Mouse (Mus musculus) gastrocnemius, postnatal 10 days (tissue): ENCODE results near the gene Ppp1r15a. TPM values are rescaled to one million over a fixed set of nuclear protein-coding genes. Genes with fewer than 3 reads are reported as not detected.
A peak's percentile ranks its signal among the peaks of the same experiment; 100 is the strongest.
"Not testable (repeated sequence)": the region's sequence is repeated elsewhere in the genome, so short reads cannot be mapped to it uniquely, and the experiment has no call there.

Experiments used
- DNase-seq: peaks from one replicate; pipeline ENCODE4 v3.0.0; 2021; ENCODE audit warnings: mixed read lengths
- total RNA-seq, 2 experiments: library from RNA; stranded (reverse); gene quantifications; 2 replicates each; pipeline ENCODE4 v1.2.3; 2021

Ppp1r15a gene
- total RNA-seq, 2 experiments from 2014 or later = 16.3 to 16.9 TPM

DNA sequence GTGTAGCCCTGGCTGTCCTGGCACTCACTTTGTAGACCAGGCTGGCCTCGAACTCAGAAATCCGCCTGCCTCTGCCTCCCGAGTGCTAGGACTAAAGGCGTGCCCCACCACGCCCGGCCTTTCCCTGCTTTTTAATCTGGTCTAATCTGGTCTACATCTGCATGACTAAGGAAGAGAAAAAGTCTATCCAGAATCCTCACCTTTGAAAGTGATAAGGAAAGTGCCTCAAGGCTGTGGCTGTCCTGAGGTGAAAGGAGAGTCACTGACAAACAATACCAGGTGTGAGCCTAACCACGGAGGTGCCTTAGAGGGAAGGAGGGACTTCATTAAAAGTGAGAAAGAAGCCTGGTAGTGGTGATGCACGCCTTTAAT is 25.4 kb upstream of the Ppp1r15a start:
- no peak for DNase-seq

DNA sequence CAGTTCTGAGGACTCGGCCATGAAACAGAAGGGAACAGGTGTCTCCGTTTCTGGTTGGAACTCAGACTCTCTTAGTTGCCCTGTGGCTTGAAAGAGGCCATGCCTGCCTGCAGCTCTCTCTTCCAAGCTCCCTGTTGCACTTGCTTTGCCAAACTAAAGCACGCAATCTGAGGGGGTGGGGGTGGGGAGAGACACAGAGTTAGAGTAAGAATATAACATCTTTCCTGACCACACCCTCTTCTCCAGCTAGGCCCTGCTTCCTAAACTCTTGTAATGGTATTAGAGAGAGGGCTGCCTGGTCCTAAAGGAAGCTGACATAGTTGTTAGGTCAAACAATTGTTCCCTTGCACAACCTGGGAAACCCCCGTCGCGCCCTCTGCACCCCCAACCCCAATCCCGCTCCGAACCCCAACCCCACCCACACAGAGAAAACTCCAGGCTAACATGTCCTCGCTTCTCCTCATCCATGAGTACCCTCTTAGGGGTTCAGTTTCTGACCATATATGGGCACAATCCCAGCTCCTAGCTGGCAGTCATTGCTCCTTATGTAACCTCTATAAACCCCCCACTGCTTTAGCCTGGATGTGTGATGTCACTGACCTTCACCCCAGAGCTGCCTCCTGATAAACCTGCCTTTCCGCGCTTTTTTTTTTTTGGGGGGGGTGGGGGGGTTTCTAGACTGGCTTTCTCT is 24.9 kb upstream of the Ppp1r15a start:
- DNase-seq = no peak

DNA sequence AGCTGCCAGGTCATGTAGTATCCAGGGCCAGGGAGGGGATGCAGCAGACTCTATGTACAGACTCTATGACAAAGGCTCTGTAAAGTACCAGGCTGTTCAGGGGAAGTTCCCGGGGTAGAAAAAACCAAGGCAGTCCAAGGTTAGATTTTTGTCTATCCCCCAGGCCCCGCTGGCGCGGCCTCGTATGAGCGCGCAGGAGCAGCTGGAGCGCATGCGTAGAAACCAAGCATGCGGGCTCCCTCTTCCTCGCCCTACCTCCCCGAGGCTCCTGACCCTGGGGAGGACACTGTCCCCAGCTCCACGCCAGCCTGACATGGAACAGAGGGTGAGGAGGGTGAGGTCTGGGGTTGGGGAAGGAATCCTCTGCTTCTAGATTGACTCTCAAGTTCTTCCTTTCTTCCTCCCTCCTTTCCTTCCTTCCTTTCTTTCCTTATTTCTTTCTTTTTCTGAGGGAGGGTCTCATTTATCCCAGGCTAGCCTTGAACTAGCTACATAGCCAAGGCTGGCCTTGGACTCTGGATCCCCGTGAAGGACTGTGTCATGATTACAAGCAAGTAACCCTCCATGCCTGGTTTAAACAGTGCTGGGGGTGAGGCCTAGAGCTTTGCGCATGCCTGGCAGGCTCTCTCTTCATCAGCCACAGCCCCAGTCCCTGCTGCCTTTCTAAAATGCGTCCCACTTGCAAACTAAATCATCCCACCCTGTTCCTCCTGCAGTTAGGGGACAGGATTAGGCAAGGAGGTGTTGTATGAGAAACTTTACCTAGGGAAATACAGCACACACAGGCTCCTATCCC is 23.8 kb upstream of the Ppp1r15a start:
- DNase-seq = no peak

DNA sequence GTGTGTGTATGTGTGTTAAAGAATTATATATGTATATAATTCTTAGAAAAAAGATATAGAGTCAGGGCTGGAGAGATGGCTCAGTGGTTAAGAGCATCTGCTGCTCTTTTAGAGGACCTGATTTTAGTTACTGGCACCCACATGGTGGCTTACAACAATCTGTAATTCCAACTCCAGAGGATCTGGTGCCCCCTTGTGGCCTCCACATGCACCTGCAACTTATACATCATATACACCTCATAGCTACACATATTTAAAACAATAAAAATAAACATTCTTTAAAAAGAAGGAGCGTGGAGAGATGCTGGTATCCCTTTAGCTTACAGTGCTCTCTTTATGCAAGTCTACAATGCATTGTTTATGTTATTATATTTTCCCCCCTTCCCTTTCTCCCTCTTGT is 18.5 kb upstream of the Ppp1r15a start:
- DNase-seq = no peak

DNA sequence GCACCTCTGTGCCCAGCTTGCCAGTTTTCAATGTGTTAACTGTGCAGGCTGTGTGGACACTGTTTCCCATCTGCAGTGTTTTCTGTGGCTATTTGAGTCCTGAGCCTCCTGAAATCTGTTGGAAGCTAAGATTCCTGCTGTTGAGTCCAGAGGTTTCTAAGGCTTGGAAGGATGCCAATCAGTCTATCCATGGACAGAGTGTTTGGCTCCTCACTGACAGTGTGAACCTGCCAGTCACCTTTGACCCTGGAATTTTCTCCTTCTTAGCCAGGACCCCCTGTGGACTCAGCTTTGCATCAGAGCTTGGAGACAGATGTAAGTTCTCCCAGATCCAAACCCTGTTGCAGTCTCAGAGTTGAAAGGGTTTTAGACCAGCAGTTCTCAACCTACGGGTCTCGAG is 14.1 kb upstream of the Ppp1r15a start:
- DNase-seq = no peak

DNA sequence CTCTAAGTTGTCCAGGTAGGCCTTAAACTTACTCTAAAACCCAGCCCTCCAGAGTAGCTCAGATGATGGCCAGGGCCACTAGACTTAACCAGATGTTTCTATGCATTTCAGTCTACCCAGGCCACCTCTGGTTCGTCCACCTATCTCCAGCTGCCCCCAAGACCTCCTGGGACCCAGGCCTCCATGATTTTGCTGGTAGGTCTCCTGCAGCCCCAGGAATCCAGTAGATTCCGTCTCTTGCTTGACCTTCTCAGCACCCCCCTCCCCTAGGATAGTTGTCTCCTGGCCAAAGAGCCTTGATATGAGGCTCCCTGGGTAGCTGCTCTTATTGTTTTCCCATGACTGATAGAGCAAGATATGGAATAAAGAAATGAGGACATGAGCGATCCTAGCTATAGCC is 13.0 kb upstream of the Ppp1r15a start:
- no peak for DNase-seq

DNA sequence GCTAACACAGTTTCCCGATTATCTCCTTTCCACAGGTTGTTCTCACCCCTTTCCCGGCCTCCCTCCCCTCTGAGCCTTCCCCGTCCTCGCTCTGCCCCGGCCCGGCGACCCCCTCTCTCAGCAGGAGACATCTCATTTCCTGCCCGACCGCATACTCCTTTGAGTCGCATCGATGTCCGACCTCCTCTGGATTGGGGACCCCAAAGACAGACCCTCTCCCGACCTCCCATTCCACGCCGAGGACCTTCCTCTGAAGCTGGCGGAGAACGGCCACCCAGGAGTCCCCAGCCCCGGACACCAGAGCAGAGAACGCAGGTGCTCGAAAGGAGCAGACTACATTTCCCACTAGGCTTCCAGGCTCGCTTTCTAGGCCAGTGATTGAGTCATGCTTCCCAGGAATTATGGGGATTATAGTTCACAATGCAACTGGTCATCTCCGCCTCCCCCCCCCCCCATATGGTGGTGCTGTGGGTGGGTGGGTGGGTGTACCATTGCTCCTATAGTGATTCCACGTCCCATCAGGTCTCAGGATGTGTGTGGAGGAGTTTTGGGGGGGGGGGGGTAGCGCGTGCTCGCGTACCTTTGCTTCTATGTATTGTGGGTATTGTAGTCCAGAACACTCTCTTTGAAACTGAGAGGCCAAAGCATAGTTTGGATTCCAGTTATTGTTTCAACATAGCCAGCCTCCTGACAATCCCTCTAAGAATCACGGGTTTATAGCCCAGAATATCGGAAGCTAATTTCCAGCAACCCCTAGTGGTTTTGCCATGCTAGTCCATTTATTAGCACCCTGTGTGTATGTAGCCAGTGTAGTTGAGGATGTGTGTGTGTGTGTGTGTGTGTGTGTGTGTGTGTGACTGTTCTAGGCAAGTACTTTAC is 12.3 kb upstream of the Ppp1r15a start:
- no peak for DNase-seq

DNA sequence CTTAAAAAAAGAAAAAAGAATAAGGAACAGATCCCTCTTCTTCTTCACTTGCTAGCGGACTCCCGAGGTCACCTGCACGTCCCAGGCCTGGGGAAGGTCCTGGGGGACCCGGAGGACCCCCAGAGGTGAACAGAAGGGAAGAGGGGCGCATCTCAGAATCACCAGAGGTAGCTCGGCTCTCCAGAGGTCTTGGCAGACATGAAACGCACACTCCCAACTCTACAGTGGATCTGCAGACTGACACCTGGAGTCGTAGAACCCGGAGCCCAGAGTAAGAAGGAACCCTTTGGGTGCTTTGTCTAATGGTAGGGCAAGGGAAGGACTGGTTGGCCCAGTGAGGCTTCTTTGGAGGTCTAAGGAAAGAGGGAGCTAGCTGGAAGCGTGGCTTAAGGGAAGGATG is 11.5 kb upstream of the Ppp1r15a start:
- DNase-seq = no peak

DNA sequence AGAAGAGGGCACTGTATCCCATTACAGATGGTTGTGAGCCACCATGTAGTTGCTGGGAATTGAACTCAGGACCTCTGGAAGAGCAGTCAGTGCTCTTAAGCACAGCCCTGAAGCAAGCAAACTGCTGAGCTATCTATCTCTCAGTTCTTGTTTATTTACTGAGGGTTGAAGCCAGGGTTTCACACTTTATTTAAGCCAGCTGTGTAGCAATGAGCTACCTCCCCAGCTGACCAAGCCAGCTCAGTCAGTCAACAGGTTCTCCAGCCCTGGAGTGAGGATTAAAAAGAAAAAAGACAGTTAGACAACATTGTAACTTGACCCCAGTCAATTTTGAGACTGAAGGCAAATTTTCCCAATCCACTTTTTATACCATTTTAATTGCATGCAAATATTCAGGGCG is 9.6 kb upstream of the Ppp1r15a start:
- no peak for DNase-seq

DNA sequence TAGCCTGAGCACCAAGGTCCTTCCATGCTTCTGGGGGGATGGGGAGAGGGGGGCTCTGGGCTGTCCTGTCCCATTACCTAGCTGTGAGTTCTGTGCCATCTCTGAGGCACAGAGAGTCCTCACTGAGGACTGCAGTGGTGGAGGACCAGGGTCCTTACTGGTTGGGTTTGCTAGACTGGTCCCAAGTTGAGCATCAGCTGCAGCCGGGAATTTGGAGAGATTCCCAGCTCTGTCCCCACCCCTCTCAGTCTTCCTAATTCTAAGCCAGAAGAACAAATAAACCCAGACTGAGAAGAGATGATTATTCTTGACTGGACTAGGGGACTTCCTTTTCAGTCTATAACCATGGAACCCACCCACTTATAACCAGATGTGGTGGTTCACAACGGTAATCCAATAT is 4.6 kb upstream of the Ppp1r15a start:
- peak; percentile 51 for DNase-seq

DNA sequence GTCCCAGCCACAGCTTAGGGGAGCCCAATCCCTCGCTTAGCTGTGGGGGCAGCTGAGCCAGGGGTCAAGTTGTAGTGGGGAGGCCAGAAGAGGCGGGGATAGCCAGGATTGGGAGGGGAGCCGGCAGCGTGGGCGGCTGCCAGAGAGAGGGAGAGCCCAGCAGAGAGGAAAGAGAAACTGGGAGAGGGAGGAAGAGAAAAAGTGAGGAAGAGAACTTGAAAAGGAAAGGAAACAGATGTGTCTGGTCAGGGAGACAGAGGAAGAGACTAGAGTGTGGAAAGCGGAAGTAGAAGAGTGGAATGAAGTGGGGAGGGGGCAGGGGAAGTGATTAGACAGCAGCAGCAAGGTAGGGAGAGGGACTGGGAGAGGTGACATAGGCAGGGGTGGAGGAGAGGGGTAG is 3.4 kb upstream of the Ppp1r15a start:
- peak; percentile 47 for DNase-seq

DNA sequence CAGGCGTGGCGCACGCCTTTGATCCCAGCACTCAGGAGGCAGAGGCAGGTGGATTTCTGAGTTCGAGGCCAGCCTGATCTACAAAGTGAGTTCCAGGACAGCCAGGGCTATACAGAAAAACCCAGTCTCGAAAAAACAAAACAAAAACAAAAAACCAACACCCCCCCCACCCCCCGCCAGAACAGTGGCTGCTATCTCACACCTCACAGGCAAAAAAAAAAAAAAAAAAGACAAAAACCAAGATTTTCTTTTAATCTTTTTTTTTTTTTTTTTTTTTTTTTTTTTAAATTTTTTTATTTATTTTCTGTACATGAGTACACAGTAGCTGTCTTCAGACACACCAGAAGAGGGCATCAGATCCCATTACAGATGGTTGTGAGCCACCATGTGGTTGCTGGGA is 1.1 kb upstream of the Ppp1r15a start:
- DNase-seq = not testable (repeated sequence)

DNA sequence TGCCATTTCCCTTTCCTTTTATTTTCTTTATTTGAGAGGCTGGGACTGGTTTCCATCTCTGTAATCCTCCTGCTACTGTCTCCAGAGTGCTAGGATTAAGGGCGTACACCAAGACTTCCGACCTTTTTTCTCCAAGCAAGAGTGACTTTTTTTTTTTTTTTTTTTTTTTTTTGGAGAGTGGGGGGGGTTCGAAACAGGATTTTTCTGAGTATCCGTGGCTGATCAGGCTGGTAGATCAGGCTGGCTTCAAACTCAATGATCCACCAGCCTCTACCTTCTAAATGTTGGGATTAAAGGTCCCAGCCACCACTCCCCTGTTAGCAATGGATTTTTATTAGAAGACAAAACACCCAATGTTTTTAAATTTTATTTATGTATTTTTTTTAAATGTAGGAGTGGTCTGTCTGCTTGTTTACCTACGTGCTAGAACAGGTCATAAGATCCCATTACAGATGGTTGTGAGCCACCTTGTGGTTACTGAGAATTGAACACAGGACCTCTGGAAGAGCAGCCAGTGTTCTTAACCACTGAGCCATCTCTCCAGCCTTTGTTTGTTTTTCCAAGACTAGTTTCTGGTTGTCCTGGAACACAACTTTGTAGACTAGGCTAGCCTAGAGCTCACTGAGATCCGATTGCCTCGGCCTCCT is 529 bp upstream of the Ppp1r15a start:
- DNase-seq = no peak

DNA sequence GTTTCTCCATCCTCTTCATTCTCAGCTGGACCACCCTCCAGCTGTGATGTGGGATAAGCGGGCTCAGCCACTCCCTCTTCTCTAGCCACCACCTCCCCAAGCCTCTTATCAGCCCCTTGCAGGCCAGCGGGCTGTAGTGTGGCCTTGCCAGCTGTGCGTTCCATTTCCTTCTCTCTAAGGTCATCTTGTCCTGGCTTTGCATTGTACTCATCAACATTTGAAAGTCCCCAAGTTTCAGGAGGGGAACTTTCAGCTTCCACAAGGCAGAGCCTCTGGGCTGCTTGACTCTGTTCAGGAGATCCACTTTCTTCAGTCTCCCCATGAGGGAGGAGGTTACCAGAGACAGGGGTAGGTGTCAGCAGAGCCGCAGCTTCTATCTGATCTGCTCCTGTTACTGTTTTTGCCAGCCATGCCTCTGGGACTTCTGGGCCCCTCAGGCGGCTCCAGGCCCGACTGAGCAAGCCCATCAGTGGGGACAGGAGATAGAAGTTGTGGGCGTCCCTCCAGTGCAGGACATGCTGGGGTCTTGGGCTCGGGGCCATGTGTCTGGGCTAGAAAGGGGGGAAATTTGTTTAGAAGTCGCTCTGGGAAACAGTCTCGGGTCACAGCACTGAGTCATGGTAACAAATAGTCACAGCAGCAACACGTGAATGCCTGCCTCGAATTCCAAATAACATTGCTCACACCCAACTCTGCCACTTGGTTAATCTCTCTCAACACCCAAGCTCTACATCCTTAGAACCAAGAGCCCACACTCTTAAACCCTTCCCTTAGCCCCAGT is 1.0 kb downstream of the Ppp1r15a start:
- DNase-seq = no peak

DNA sequence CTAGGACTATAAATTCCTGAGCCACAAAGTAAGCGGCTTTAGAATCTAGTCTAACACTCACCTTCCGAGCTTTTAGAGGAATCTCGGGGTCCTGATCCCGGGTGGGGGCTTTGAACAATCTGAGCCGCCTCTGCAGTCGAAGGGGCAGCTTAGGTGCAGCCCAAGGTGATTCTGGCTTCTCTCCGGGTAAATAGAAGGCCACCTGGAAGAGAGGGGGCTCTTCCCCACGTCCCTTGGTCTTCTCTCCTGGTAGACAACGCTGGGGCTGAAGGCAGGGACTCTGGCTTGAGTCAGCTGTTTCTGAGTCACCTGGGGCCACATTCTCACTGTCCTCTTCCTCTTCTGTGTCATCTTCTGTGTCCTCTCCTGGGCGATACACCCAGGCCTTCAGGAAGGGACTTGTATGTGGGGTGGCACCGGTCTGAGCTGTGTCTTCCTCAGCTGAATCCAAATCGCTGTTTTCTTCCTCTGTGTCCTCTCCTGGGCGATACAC is 2.3 kb downstream of the Ppp1r15a start:
- DNase-seq = no peak

DNA sequence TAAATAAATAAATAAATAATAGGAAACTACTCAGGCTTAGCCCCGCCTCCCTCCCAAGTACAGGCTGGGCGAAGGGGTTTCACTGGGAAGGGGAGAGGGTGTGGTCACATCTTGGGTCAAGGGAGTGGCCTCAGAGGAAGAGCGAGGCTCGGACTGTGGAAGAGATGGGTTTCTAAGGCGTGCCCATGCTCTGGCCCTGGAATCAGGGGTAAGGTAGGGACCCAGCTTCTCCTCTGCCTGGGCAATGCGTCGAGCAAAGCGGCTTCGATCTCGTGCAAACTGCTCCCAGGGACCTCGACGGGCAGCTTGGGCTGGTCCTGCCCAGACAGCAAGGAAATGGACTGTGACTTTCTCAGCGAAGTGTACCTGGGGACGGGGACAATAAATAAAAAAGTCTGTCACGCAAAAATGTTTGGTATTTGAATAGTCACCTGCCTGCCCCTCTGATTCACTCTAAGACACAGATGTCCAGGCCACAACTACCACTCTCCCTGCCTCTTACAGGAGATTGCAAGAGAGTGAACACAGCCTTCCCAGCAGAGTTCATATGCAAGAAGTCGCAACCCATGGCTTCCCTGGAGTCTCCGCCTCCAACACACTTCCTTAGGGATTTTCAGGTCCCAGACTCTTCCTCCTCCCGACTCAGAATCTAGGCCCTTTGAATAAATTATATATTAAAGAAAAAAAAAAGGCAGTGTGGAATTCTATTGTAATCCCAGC is 3.0 kb downstream of the Ppp1r15a start:
- no peak for DNase-seq

DNA sequence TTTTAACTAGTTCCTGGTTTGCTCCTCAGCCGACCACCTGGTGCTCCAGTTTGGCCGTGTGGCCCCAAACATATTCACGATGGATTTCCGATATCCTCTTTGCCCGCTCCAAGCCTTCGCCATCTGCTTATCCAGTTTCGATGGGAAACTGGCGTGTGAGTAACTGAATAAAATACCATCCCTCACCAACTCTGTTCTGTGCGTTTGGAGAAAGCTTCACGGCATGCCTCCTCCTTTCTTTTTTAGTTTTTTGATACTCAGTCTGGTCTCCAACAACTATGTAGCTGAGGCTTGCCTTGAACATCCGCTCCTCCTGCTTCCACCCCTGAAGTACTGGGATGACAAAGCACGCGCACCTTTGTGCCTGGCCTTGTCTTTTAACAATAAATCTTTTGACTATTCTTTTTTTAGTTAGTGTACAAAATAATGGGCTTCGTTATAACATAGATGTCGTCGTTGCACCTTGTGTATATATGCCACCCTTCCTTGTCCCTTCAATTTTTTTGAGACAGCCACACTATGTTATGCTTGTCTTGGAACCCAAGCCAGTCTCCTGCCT is 3.8 kb downstream of the Ppp1r15a start:
- DNase-seq = no peak

DNA sequence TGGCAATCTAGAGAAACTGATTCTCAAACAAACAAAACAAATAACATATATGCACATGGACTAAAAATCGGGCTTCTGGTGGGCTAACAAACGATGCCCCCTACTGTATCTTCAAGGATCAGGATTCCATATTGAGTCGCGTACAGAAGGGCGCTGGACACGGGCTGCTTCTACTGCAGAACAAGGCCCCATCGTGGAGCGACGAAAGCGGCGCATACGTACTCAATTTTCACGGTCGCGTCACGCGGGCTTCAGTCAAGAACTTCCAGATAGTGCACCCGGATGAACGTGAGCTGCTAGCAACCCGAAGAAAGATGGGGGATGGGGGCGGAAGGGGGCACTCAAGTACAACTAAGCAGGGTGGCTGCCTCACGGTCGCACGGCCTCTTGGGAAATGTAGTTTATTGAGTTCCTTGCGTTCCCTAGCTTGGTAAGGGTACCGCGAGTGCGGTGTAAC is 4.3 kb downstream of the Ppp1r15a start:
- peak; percentile 72 for DNase-seq

DNA sequence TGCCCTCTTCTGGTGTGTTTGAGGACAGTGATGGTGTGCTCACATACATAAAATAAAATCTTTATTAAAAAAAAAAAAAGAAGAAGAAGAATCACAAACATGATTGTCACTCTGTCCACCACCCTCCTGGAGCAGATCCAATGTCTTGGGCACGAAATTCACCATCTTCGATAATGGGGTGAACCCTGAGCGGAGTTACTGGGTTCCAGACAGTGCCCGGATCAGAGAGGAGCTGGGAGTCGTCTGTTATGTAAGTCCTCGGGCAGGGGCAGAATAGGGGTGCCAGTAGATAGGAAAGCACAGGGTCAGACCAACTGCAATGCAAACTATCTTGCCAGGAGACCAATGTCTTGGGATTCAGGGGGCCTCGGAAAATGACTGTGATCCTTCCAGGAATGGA is 5.5 kb downstream of the Ppp1r15a start:
- no peak for DNase-seq
